Mouse (Mus musculus): ENCODE data around the gene Dusp13.

GRCm38 (mm10) chr14:21714486-21714885, 36.5 kb downstream of the Dusp13 start, which contains the start of gene Dupd1:
- TF ChIP-seq CTCF (conservative IDR thresholded peaks at IDR 0.05; ENCODE audit: low read length) = no peak
- no peak for TF ChIP-seq POU5F1 (IDR thresholded peaks at IDR 0.05; ENCODE audit: borderline replicate concordance, low read length)
- no peak for TF ChIP-seq NANOG (IDR thresholded peaks at IDR 0.05; ENCODE audit: borderline replicate concordance, low read length)
